Mouse (Mus musculus) natural killer cell, adult 2 months (primary cell): ENCODE data around the gene 5430427O19Rik.

Experiments used
- DNase-seq, 2 experiments: peaks; one replicate each; pipeline ENCODE4 v3.0.0; 2022; ENCODE audit warnings: low spot score in 2 of 2

Gene 5430427O19Rik

DNA sequence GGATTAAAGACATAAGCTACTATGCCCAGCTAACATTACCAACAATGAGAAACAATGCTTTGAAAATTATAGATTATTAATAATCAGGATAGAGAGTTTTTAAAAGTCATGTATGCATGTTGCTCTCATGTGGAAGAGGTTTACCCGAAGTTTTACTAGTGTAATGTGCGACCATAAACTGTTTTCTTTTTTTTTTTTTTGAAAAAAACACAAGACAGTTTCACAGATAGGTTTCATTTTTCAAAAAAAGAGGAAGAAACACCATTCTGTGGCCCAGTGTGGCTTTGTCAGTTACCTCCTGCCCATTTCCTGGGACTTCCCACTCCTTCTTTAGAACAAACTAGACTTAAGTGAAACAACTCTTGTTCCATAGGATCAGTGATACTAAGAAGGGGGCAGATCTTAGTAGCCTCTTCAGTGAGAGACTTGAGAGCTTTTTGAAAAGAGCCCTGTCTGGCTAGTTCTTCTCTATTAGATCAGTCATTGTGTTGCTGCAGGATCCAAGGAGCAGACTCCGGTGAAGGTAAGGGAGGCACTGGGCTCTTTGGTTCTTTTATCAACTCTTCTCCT is at the start of gene 5430427O19Rik:
5430427O19Rik (plus strand) TSS at position 441 of the 570 bp plus-strand sequence.
- DNase-seq, result peak; percentile 5 to 35

DNA sequence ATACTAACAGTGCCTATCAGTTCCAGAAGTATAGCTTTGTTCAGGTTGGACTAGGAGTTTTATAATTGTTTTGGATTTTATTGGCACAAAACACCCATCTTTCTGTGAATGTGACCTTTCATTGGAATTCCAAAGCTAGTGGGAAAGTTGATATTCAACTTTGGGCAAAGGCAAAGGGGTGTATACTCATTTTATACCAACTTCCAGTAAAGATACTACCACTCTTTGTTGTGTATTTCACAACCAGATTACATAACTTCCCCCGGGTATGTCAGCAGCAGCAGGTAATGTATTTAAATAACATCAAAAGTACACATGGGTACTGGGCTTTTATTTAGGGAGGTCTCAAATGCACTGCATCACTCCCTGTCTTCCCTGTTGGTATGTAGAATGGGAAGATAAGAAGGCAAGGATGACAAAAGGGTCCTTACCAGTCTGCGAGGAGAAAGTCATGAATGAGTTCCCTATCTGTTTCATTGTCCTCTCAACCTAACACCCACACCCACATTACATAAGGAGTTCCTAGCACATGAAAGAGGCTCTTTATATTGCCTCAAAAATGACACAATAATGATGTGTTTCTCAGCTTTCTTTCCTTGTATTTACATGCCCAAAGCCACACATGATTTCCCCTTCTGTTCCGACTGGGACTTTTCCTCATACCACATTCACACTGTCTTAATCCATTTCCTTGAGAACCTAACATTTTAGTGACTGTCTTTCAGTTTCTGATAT is 42.3 kb upstream of the 5430427O19Rik start:
- DNase-seq, result no peak

DNA sequence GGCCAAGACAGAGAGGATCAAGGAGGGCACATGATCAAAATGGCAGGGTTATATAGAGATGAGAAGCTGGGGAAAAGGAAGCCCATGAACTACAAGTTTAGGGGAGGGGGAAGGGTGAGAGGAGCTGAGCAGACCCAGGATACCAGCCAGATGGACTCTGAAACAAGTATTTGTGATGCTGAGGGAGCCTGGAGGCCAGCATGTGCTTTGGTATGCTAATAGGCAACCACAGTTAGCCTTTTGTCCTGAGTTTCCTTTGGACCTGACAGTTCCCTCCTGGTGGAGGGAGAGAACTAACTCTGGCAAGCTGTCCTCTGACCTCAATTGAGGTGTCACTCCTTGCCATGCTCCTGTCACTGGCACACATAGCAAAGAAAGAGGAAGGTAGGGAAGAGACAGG is 41.2 kb upstream of the 5430427O19Rik start:
- no peak for DNase-seq

DNA sequence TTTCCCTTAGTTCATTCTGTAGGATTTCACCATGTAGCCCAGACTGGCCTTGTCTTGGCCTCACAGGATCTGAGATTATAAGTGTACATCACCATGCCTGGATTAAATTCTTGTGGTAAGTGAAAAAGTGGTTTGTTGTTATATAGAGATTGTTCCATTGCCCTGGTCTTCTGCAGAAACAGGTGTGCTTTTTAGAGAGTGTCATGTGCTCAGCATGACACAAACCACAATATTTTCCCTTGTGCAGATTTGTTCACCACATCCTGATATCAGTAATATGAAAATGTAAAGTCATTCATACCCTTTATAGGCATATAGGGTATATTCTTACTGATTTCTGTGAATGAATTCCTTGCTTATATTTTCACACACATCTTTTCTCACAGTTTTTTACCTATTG is 31.0 kb upstream of the 5430427O19Rik start:
- DNase-seq, result peak in 1 of 2 experiments; percentile 4

DNA sequence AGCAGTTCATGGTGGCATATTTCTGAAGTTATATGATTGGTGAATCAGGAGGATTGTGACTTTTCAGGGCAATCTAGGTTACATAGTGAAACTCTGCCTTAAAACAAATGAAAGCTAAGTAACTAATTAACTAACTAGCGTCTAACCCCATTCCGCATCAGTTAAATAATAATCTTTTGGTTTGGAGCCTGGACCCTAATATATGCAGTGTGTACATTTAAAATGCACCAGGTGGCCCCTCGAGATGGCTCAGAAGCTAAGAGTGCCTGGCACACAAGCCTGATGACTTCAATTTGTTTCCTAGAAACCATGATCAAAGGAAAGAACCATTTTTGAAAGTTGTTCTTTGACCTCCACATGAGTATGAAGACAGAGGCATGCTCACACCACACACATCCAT is 14.2 kb upstream of the 5430427O19Rik start:
- DNase-seq, result no peak

DNA sequence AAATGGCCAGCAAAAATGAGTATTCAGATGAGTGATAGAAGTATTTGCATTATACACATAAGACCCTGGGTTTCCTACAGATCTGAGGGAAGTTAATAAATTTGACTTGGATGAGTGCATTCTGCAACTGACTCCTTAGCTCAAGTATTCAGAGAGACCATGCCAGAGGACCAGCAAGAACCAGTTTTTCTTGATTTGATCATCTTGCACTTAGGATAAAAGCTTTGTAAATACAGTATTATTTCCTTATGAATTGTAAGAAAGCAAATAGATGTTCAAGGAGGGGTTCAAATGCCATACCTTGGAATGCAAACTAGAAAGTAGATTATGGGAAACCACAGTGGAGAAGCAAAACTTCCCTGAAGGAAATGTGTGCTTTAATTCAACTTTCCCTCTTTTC is 13.0 kb upstream of the 5430427O19Rik start:
- DNase-seq, result no peak

DNA sequence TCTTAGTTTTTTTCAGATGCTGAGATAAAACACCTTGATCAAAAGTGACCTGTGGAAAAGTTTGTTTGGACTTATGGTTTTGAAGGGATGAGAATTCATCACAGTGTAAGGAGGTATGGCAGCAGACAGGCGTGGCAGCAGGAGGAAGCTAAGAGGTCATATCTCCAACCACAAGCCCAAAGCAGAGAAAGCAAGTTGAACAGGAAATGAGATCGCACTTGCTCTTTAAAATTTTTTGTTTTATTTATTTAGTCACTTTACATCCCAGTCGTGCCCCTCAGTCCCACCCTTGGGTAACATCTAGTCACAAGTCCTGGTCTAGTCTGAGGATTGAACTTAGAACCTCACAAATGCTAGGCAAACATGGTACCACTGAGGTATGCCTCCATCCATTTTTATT is 2.1 kb upstream of the 5430427O19Rik start:
- peak; percentile 11 to 21 for DNase-seq

DNA sequence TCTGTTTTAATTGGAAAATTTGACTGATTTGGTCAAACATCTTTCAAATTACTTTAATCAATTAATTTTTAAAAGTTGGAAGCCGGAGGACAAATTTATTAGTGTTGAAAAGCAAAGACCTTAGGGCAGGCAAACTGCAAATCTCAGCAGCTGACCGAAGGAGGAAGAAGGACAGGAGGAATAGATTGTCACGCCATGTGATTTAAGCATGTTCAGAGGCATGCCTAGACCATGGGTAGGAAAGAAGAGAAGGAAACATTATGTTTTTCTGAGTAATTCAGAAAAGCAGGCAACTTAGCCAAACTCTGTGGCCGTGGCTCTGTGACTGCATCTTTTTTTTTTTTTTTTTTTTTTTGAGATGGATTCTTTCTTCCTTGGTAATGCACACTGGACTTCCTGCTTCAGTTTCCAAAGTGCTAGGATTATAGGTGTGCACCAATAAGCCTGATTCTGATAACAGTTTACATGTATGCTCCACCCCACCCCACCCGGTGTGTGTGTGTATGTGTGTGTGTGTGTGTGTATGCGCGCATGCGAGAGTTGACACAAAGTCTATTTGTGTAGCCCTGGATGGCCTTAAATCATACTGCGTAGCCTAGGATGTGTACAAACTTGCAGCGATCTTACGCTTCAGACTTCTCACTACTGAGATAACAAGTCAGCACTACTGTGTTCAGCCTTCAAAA is 1.4 kb downstream of the 5430427O19Rik start:
- no peak for DNase-seq

DNA sequence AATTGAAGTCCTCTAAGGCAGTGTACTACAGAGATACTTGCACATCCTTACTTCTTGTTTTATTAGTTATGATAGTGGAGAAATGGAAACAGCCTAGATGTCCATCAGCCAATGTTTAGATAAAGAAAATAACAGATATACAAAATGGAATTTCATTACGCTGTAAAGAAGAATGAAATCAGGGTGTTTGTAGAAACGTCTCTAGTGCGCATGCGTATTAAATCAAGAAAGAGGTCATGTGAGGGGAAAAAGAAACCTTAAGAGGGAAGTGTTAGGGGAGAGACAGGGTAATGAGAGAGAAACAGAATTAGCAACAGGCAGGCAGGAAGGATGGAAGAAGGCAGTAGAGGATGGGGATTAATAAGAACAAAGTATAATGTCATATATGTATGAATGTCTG is 4.2 kb downstream of the 5430427O19Rik start:
- no peak for DNase-seq

DNA sequence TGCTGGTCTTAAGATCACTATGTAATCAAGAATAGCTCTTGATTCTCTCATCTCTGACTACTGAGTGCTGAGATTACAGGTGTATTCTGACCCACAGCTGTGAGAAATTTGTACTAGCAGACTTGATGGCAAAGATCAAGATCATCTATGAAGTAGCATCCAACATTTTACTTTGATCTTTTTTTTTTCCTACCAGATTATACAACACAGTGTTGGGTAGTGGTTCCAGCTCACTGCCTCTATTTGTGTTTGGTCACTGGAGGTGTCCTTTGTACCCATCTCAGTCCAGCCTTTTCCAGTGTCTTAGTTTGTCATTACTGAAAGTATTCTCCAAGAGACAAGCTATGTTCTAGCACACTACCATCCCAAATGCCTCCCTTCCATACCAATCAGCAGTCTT is 5.8 kb downstream of the 5430427O19Rik start:
- DNase-seq, result no peak

DNA sequence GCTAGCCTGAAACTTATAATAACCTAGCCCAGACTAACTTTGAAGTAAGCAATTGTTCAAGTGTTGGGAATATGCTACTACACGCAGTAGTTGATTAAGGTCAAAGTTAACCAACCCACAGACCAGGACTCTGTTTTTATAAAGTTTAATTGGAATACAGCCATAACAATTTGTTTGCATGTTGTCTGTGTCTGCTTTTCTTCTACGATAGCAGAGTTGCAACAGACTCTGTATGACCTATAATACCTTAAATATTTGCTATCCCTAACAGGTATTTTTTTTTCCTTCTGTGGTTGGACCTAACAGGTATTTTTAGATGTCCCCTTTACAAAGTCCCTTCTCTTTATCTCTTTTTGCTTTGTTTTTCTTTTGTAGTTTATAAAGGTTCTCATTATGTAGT is 7.6 kb downstream of the 5430427O19Rik start:
- no peak for DNase-seq

DNA sequence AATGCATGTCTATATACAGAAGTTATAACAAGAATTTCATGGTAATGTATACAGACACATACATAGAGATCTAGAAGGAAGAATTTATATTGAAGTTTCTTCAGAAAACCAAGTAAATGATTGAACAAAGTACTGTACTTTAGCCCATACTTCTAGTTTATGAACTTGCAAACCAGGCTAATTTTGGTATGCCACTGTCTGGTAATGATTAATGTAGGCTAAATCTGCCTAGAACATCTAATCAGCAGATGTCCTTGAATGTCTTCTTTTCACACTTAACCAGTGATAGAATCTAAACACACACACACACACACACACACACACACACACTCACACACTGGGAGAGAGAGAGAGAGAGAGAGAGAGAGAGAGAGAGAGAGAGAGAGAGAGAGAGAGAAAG is 8.1 kb downstream of the 5430427O19Rik start:
- no peak for DNase-seq

DNA sequence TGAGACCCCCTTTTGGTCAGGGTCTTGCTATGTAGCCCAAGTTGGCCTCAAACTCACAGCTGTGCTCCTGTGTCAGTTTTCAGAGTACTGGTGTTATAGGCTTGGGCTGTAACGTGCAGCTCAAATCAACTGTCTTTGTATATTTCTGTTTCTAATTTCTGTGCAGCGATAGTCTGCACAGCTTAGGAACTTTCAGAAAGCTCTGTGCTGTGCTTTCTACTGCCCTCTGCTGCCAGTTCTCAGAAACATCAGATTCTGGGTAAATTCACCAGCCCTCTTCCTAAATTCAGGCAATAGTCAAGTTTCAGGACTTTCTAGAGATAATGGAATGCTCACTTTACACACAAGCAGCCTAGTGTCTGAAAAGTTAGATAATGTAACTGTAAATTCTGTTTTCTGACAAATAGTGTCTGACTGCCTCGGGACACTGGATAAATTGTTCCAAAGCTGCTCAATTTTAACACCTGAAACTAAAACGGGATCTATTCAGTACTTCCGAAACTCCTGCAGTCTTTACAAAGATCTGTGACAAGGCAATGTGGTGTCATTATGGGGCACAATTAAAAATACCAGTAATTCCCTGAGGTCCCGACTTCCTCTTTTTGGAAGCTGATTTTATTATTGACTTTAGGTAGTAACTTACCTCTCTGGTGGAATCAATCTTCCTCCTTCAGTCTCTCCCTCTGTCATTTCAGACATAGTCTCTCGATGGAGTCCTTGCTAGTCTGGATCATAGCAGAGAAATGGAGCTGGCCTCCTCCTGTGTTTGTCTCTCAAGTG is 9.2 kb downstream of the 5430427O19Rik start:
- peak in 1 of 2 experiments; percentile 22 for DNase-seq

DNA sequence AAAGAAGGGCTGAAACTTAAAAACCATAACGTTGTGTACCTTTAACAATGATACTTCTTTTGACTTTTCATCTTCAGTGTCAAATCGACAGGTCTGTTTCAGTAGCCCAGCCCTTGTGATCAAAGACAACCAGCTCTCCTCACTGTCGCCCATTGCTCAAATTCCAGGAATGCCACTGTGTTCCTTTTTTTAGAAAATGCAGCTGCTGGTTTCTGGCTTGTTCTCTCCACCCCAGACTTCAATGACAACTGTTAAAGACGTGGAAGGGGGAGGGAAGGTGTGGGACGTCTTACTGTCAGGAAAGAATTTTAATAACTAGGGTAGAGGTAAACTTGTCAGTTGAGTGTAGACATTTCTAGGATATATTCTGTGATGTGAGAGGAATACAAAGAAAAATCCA is 16.5 kb downstream of the 5430427O19Rik start:
- no peak for DNase-seq

DNA sequence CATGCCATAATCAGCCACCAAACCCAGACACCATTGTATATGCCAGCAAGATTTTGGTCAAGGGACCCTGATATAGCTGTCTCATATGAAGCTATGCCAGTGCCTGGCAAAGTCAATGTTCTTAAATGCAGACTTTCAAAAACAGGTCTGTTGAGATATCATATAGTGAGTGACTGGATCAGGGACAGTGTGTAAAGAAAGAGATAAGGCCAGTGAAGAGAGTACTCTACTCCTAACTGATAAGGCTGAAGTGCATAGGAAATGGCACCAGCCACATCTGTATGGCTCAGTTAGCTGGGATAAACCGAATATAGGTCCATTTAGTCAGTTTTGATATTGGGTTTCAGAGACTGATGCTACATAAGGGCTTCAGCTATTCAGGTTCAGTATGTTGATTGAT is 31.0 kb downstream of the 5430427O19Rik start:
- no peak for DNase-seq

DNA sequence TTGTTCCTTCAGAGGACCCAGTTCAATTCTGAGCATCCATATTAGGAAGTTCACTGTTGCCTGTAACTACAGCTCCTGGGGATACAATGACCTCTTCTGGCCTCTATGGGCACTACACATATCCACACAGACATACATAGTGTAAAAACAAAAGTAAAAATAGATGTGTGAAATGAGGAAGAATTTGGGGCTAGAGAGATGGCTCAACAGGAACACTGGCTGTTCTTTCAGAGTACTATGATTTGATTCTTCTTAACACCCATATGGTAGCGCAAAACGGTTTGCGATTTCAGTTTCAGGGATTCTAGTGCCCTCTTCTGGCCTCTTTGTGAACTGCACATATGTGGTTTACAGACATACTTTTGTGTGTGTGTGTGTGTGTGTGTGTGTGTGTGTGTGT is 48.9 kb downstream of the 5430427O19Rik start:
- DNase-seq, result peak; percentile 27 to 46

DNA sequence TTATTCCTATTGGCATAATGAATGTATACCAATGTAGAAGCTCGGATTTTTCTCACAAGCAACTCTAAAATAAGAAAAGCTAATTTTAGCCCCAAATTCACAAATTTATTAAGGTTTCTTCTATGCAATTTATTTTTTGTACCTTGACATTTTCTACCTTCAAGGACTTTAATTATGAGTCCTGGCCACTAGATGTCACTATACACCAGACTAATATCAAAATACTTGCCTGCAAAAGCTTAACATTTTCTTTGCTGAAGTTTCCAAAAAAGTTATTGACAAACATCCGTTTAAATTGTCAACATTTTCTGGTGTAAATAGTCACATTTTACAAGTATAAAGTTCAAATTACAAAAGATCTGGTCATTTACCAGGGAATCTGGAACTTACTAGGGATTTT is 62.8 kb downstream of the 5430427O19Rik start:
- no peak for DNase-seq
